Mouse (Mus musculus) lung, adult 2 months (tissue): ENCODE results near the gene Exd1. TPM values are rescaled to one million over a fixed set of nuclear protein-coding genes. Genes with fewer than 3 reads are reported as not detected.
A peak's percentile ranks its signal among the peaks of the same experiment; 100 is the strongest.

ENCODE experiments used
- DNase-seq: peaks from one replicate; pipeline ENCODE4 v3.0.0; 2022
- H3K4me1 ChIP-seq: fragments of 200-500 bp; 2 replicates; pipeline ENCODE4 v1.6.1; 2011; ENCODE audit warnings: low read length; ENCODE audit not compliant: control insufficient read depth, insufficient read depth
- H3K4me3 ChIP-seq: fragments of 200-500 bp; replicated peaks from 2 replicates; pipeline ENCODE3; 2011; ENCODE audit warnings: low read depth, mild to moderate bottlenecking, control low read depth, low read length; ENCODE audit errors: extremely low read depth
- CTCF ChIP-seq: fragments of 200-500 bp; IDR thresholded peaks from 2 replicates; pipeline ENCODE4 v1.5.1; 2011; ENCODE audit warnings: mild to moderate bottlenecking, low read length, control low read depth; ENCODE audit not compliant: insufficient read depth
- POLR2A ChIP-seq: fragments of 200-500 bp; IDR thresholded peaks from 2 replicates; pipeline ENCODE4 v1.6.1; 2011; ENCODE audit warnings: low read depth, mild to moderate bottlenecking, control low read depth, low read length, borderline replicate concordance; ENCODE audit errors: extremely low read depth
- whole genome bisulfite sequencing: fragments of 180-500 bp; shearing (Covaris S2); methylation state at CpG from one replicate; pipeline ENCODE4 v1.1.7; 2018; 5-methylcytosine and 5-hydroxymethylcytosine counted together
- polyA plus RNA-seq: library from polyadenylated mRNA; depleted of rRNA; stranded (reverse); fragments of >200 nt; gene quantifications from 2 replicates; pipeline ENCODE4 v1.2.3, GENCODE M21; 2012

Exd1 gene
- polyA plus RNA-seq, 1 experiment, result 0.78 TPM

DNA sequence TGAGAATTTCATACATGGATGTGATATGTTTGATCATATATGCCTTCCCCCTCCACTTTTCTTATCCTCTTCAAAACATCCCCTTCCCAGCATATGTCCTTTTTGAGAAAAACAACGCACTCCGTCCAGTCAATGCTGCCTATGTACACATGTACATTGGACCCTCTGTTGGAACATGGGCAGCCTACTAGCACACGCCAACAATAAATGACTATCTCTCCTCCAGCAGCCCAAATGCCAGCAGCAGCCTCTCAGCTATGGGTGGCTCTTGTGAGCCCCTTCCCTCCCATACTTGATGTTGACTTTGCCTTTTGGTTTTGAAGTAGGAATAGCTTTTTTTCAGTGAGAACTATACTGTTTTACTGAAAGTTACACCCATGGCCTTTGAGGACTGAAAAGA, 34.1 kb upstream of the Exd1 start:
- H3K4me3 ChIP-seq, result no peak overlapping the region
- no peak for DNase-seq
- H3K4me1 ChIP-seq, result no peaks in the 10 kb centered on the region
- WGBS, result 94% methylated on average over 3 of the region's 3 CpGs
- TF ChIP-seq CTCF (no peak), POLR2A (no peak)

DNA sequence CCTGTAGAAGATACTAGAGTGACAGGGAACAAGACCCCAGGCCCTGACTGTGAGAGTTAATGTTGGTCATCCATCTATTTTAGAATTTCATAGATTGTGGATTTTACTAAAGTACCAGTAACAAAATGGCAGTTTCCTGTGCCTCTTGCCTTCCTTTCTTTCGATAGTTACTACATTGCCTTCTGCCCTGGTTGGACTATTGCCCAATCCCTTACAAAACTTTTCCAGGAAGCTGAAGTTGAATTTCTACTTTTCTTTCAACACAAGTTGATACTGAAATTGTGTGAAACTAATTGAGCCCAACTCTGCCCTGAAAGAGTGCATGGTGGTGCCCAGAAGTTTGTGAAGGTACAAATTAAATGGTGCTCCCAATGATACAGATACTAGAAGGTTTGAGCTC, 25.0 kb upstream of the Exd1 start:
- DNase-seq, result no peak
- 40% methylated on average over 1 of the region's 1 CpGs for WGBS
- no peaks in the 10 kb centered on the region for H3K4me1 ChIP-seq
- no peak overlapping the region for H3K4me3 ChIP-seq
- TF ChIP-seq CTCF, result no peak
- TF ChIP-seq POLR2A, result no peak

GRCm38 (mm10) chr2:119566182-119566855, 18.9 kb upstream of the Exd1 start:
- WGBS, result 82% methylated on average over 7 of the region's 7 CpGs
- no peak for DNase-seq
- TF ChIP-seq POLR2A, result no peak
- no peak for TF ChIP-seq CTCF
- Histone ChIP-seq H3K4me1 (no peaks in the 10 kb centered on the region), H3K4me3 (no peak overlapping the region)

DNA sequence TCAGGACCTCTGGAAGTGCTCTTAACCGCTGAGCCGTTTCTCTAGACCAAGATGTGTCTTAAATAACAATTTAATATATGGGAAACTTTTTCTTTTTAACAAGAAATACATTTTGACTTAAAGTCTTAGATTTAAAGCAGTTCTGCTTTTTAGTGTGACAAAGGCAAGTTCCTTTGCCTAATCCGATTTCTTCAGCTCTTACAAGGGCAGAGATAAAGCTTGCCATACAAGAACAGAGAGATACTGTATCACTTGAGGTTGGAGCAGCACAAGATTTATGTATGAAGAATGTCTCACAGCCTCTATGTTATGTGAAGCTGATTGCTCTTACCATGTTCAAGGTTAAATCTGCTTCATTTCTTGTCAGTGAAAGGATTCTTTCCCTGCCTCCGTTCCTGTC, 17.9 kb upstream of the Exd1 start:
- H3K4me1 ChIP-seq, result no peaks in the 10 kb centered on the region
- H3K4me3 ChIP-seq, result no peak overlapping the region
- no peak for DNase-seq
- 86% methylated on average over 4 of the region's 4 CpGs for whole genome bisulfite sequencing
- TF ChIP-seq CTCF (no peak), POLR2A (no peak)

- no peak for TF ChIP-seq POLR2A
- TF ChIP-seq CTCF, result no peak
- H3K4me3 ChIP-seq, result no peak overlapping the region
- no peak for DNase-seq
- WGBS, result 65% methylated on average over 3 of the region's 3 CpGs
- peaks cover 7% of the 10 kb centered on the region for H3K4me1 ChIP-seq
Measured at GRCm38 (mm10) chr2:119561794-119562193, 14.4 kb upstream of the Exd1 start.

GRCm38 (mm10) chr2:119558737-119559340, 11.4 kb upstream of the Exd1 start:
- WGBS, result 47% methylated on average over 7 of the region's 7 CpGs
- Histone ChIP-seq H3K4me3 (no peak overlapping the region), H3K4me1 (peaks cover 7% of the 10 kb centered on the region)
- no peak for DNase-seq
- no peak for TF ChIP-seq POLR2A
- TF ChIP-seq CTCF, result no peak

- TF ChIP-seq POLR2A (no peak), CTCF (no peak)
- H3K4me1 ChIP-seq, result peaks cover 7% of the 10 kb centered on the region
- DNase-seq, result no peak
- WGBS, result 88% methylated on average over 3 of the region's 3 CpGs
- no peak overlapping the region for H3K4me3 ChIP-seq
Measured at GRCm38 (mm10) chr2:119558039-119558438, 10.6 kb upstream of the Exd1 start.

DNA sequence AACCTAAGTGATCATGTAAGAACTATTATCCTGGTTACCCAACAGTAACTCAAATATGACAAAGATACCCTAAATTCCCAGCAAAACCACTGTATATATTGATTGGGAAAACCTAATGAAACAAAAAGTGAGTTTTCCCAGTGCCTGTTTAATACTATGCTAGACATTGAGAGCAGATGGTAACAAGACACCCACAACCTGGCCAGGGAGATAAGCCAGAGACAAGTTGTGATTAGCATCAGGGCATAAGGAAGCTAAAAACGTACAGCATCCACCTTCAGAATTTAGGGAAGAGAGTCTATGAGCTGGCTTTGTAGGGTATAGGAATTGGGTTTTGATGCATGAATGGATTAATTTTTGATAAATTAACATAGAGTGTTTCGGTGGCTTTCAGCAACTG, 2.3 kb upstream of the Exd1 start:
- no peak for DNase-seq
- TF ChIP-seq CTCF (no peak), POLR2A (no peak)
- Histone ChIP-seq H3K4me3 (no peak overlapping the region), H3K4me1 (peaks cover 6% of the 10 kb centered on the region)
- 71% methylated on average over 2 of the region's 2 CpGs for WGBS

DNA sequence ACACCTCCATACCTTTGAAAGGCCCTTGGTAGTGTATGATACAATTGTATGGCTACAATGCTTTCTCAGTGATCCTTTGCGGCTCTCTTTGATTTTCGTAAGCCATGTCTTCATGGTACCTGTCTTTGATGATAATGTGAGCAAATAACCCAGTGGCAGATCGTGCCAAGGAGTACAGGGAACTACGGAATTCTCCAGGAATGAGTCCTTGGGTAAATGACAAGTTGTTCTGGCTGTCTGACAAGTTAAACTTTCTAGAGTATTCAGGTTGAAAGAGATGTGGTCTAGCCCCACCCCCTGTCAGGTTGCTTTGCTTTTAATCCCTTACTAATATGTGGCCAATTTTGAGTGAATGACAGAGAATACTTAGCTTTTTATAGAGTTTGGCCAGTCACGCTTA, 1.3 kb upstream of the Exd1 start:
- WGBS, result 57% methylated on average over 5 of the region's 5 CpGs
- Histone ChIP-seq H3K4me3 (peak overlapping the region; percentile 28), H3K4me1 (peaks cover 6% of the 10 kb centered on the region)
- peak; percentile 13 for DNase-seq
- TF ChIP-seq CTCF (no peak), POLR2A (no peak)

- no peak for TF ChIP-seq POLR2A
- no peak for TF ChIP-seq CTCF
- H3K4me1 ChIP-seq, result peaks cover 6% of the 10 kb centered on the region
- WGBS, result 5% methylated on average over 3 of the region's 3 CpGs
- H3K4me3 ChIP-seq, result peak overlapping the region; percentile 97
- no peak for DNase-seq
Measured at GRCm38 (mm10) chr2:119548371-119548660, 889 bp upstream of the Exd1 start.
